Mouse (Mus musculus): ENCODE data around the gene Hipk2.

Hipk2 gene

GRCm38 (mm10) chr6:38829452-38829851 lies 46.5 kb downstream of the Hipk2 start:
- no peak for DNase-seq (ENCODE audit: low spot score)

DNA sequence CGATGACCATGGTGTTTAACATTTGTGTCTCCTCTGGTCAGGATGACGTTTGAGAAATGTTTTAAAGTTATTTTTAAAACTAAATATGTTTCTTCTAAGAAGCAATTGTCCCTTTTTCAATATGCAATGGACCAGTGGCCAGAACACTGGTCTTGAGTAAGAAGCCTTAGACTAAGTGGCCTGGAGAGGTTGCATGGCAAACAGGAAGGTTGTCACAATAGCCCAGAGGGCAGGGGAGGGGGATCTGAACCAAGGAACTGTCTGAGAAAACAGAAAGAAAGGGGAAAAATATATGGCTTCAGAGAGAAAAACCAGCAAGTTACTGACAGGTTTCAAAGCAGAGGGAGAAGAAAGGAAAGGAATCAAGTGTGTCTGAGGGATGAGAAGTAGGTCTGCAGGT lies 47.8 kb downstream of the Hipk2 start:
- no peak for DNase-seq (ENCODE audit: low spot score)

DNA sequence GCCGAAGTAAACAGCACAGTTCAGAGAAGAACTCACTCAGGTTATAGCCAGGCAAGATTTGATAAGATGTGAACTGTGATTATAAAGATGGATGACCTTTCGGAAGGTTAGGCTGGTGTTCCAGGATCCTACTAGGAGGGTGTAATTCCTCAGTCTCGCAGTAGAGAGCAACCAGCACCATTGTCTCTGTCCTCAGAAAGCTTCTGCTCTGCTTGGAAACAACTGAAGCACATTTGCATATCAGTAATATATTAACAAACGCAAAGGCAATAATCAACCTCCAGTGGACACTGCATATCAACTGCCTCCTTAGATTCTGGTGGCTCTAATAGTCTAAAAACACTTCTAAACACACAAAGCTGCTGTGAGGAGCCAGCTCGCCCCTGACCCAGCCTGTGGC lies 48.5 kb downstream of the Hipk2 start:
- DNase-seq (ENCODE audit: low spot score): no peak

GRCm38 (mm10) chr6:38826857-38827256 lies 49.1 kb downstream of the Hipk2 start:
- no peak for DNase-seq (ENCODE audit: low spot score)

GRCm38 (mm10) chr6:38825886-38826285 lies 50.1 kb downstream of the Hipk2 start:
- no peak for DNase-seq (ENCODE audit: low spot score)

GRCm38 (mm10) chr6:38823827-38824226 lies 52.1 kb downstream of the Hipk2 start:
- no peak for DNase-seq (ENCODE audit: low spot score)

DNA sequence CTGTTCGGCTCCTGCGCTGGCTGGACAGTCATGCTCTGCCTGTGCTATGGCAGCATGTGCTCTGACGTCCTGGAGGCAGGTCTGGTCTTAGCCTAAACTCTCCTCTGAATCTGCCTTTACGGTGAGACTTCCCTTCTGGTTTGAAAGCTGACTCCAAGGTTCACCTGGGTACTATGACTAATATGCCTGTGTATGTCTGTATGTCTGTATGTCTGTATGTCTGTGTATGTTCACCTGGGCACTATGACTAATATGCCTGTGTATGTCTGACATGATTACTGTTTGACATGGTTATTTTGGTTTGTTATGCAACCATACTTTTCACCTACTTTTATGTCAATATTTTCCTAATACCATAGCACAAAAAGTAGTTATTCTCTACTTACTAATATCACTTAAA lies 52.8 kb downstream of the Hipk2 start:
- DNase-seq (ENCODE audit: low spot score): no peak

- DNase-seq (ENCODE audit: low spot score): no peak
Observed at GRCm38 (mm10) chr6:38821686-38822085, 54.3 kb downstream of the Hipk2 start.

DNA sequence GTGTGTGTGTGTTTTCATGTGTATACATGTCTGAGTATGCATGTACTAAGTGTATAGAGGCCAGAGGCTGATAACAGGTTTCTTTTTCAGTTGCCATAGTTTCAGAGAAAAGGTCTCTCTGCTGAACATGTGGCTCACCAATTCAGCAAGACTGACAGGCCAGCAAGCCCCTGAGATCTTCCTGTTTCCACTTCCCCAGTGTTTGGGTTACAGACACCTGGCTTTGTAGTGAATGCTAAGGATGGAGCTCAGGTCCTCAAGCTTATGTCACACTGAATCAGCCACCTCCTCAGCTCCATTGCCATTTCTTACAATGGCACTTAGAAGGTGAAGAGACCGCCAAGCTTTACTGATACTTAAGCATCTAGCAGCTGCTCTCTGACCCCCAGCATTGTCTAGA lies 55.1 kb downstream of the Hipk2 start:
- DNase-seq (ENCODE audit: low spot score): no peak

GRCm38 (mm10) chr6:38816216-38816615 lies 59.7 kb downstream of the Hipk2 start:
- DNase-seq (ENCODE audit: low spot score): no peak

DNA sequence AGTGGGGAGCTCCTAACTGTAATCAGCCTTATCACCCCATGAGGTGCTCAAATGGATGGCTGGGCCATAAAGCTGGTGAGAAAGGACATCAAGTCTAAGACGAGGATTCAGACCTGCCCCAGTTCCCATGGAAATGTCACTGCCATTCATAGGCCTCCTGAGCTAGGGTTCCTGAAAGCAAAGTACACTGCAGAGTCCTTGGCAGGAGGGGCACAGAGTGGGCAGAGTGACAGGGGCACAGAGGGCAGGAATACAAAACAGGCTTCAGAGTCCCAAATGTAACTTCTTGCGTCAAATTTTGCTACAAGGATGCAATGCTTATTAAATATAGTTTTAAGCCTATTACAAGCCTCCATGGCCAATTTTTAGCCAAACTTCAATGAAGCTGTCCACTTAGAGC lies 60.4 kb downstream of the Hipk2 start:
- DNase-seq (ENCODE audit: low spot score): no peak

DNA sequence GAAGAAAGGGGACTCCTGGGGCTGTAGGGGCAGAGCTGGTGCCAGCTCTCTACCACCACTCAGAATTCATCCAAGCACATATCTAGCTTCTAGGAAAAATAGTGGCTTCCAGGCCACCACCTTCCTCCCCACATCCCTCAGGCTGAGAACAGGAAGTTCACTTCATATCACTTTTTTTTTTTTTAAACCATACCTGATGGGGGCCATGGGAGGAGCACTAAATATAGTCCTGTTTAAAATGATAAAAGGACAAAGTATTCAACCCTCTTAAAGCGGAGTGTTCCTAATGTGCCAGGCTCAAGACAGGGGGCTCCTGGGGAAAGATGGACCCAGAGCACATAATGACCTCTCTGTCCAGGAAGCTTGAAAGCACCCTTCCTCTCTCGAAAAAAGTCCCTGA lies 61.3 kb downstream of the Hipk2 start:
- DNase-seq (ENCODE audit: low spot score): no peak

DNA sequence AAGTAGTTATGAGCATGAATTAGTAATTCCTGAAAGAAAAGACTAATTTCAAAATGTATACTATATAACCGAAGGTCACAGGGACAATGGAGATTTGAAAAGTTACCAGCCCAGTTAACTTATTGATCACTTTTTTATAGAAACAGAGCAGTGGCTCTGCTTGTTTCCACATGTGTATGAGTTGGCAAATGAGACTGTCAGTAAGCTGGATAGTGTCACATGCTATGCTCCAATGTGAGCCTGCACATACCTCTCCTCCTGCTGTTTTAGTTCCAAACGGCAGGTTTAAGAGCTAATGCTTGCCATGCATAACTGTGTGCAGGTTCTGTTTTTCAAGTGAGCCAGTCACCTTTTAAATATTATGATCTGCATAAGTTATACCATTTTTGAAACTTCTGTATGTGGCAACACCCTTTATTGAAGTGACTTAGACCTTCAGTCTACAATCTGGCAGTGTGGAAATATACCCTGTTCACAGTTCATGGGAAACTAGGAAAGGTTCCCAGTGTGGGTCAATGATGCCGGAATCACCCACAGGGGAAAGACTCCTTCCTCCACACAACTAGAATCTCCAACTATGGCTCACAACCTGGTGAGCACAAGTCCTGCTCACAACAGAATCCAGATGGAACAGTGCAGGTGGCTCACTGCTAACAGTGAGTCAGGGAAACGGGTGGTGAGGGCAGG lies 64.4 kb downstream of the Hipk2 start:
- no peak for DNase-seq (ENCODE audit: low spot score)

GRCm38 (mm10) chr6:38810121-38810475 lies 65.9 kb downstream of the Hipk2 start:
- DNase-seq (ENCODE audit: low spot score): no peak

DNA sequence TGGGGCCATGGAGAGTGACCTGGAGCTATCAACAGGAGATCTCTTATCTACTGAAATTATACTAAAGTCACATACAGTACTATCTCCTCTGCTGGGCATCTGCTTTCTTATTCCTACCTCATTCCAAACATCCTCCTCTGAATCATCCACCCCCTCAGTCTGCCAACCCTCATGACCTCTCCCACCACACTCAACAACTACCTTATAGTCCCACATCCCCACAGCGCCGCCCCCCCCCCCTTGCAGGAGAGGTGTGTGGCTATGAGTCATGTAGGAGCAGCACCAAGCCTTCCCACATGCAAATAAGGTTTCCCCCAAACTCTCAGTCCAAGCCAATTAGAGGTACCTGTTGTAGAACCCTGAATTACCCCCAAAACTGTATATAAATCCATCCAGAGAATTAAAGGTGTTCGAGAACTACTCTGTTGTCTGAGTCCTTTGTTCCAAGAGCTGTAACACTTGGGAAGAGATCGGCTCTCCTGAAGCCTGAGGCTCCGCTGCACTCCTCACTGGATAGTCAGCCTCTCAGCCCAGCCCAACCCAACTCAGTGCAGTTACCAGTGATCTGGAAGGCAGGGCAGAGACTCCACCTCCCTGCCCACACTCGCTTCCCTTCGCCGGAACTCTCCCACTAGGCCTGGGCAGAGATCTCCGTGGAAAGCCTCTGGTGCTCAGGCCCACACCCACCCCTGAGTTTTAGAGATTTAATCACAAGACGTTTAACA lies 66.4 kb downstream of the Hipk2 start:
- DNase-seq (ENCODE audit: low spot score): no peak

GRCm38 (mm10) chr6:38808317-38808716 lies 67.6 kb downstream of the Hipk2 start:
- DNase-seq (ENCODE audit: low spot score): no peak

- DNase-seq (ENCODE audit: low spot score): no peak
Observed at GRCm38 (mm10) chr6:38806963-38807445, 69.0 kb downstream of the Hipk2 start.

GRCm38 (mm10) chr6:38805612-38806011 lies 70.4 kb downstream of the Hipk2 start:
- DNase-seq (ENCODE audit: low spot score): no peak

- DNase-seq (ENCODE audit: low spot score): no peak
Observed at GRCm38 (mm10) chr6:38801252-38801651, 74.7 kb downstream of the Hipk2 start.

GRCm38 (mm10) chr6:38797548-38797947 lies 78.4 kb downstream of the Hipk2 start:
- DNase-seq (ENCODE audit: low spot score): no peak

- DNase-seq (ENCODE audit: low spot score): no peak
Observed at GRCm38 (mm10) chr6:38796993-38797392, 79.0 kb downstream of the Hipk2 start.

GRCm38 (mm10) chr6:38796388-38796787 lies 79.6 kb downstream of the Hipk2 start:
- DNase-seq (ENCODE audit: low spot score): no peak

DNA sequence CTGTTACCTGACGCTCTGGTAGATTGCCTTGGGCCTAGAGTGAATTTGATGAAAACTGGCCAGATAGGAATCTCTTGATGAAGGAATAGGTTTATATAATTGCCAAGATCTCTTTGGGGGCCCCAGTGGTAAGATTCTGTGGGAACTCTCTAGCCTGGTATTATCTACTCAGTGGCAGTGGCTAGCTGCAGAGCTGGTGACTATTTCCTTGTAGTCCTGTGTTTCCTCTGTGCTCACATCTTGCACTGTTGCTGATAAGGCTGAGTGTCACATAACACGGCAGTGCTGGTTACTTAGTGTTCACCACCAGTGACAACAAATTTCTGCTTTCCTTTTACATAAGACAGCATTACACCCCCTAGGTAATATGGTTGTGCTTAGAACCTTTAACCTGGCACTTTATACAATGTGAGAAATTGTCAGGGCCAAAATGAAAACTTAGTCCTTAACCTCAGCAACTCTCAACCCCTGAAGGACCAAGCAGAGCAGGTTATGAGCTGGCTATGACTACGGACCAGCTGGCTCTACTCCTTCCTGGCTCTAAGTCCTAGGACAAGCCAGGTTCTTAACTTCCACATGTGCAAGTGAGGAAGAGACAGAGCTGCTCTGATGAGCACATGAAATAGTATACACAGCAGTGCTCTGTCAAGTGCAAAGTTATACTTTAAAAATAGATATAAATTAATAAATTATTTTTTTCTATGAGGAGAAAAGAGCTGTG lies 80.7 kb downstream of the Hipk2 start:
- DNase-seq (ENCODE audit: low spot score): no peak
